Mouse (Mus musculus): ENCODE results near the gene Nectin1. TPM values are rescaled to one million over a fixed set of nuclear protein-coding genes. Genes with fewer than 3 reads are reported as not detected.
A peak's percentile ranks its signal among the peaks of the same experiment; 100 is the strongest.

Nectin1 gene
- total and polyA plus RNA-seq, 3 experiments = 3.9 to 6.2 TPM; not detected in 1

DNA sequence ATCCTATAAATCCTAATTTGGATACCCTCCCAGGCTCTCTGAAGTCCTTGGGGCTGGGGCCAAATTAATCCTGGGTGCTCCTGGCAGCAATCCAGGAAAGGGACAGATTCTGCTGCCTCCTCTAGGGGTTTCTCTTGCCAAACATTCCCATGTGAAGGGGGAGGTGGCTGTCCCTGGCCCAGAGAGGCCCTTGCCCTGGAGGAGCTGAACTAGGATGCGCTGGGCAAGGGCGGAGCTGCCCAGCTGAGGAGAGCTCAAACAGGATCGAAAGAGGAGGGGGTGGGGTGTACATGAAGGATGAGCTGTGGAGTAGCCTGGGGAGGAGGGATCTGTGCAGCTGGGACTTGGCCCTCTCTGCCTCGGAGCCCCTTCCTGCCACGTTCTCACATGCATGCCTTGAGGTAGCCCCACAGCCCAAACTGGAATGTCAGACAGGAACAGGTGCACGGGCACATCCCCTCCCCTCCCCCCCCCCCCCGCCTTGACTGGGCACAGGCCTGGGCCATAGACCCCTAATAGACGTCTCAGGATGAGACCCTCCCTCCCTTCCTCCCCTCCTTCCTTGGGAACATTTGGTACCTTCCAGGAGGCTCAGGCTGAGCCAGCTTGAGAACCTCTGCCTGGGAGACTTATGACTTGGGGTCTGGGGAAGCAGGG, 99.3 kb downstream of the Nectin1 start:
- Histone ChIP-seq H3K79me2 (ENCODE audit: control insufficient read depth, insufficient read depth, low read length, poor library complexity) (no peaks in the 10 kb centered on the region), H3K36me3 (ENCODE audit: control insufficient read depth in 1 of 2, insufficient read depth in 2 of 2, low read length in 2 of 2) (no peaks in the 10 kb centered on the region), H3K27me3 (ENCODE audit: control insufficient read depth in 1 of 2, insufficient read depth in 2 of 2, low read length in 2 of 2) (no peaks in the 10 kb centered on the region), H3K27ac (ENCODE audit: control insufficient read depth, low read depth, low read length) (no peak overlapping the region), H3K9me3 (replicated peaks; ENCODE audit: insufficient read depth, low read length) (no peaks in the 10 kb centered on the region), H3K9ac (ENCODE audit: control insufficient read depth, low read depth, low read length, poor library complexity, severe bottlenecking) (no peak overlapping the region), H3K4me1 (ENCODE audit: control insufficient read depth in 1 of 2, insufficient read depth in 2 of 2, low read length in 2 of 2) (no peaks in the 10 kb centered on the region), H3K4me3 (ENCODE audit: control insufficient read depth in 1 of 2, insufficient read depth in 1 of 2, low read depth in 2 of 2, low read length in 2 of 2) (no peak overlapping the region)
- DNase-seq (ENCODE audit: low read depth, low spot score) = no peak
- TF ChIP-seq POLR2A (IDR thresholded peaks at IDR 0.05; ENCODE audit: control insufficient read depth in 1 of 2, insufficient read depth in 1 of 2, low read depth in 1 of 2, low read length in 2 of 2, poor library complexity in 1 of 2) (no peak), BHLHE40 (IDR thresholded peaks at IDR 0.05; ENCODE audit: borderline replicate concordance, low read depth, low read length) (no peak), MYB (IDR thresholded peaks at IDR 0.05; ENCODE audit: low read depth, low read length) (no peak), CHD2 (IDR thresholded peaks at IDR 0.05; ENCODE audit: low read length) (no peak), TCF12 (IDR thresholded peaks at IDR 0.05; ENCODE audit: low read depth, low read length) (no peak), UBTF (IDR thresholded peaks at IDR 0.05; ENCODE audit: borderline replicate concordance, insufficient read depth, low read depth, low read length) (no peak), MAZ (IDR thresholded peaks at IDR 0.05; ENCODE audit: low read depth, low read length) (no peak)

DNA sequence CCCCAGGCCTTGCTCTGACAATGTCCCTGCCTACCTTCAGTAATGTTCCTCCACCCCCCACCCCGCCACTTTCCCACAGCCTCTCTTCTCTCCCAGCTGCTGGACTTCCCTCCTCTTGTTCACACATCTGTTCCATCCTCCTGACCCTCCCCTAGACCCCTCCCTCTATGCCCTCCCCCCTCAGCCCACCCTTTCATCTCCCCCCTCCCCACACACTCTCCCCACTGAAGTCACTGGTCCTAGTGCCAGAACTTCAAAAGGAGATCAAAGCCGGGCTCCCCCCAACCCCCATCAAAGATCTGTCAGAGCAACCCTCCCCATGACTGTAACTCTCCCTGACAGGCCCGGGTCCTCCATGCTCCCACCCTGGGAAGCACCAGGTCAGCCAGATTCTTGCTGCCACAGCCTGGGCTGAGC, 99.9 kb downstream of the Nectin1 start:
- Histone ChIP-seq H3K27ac (ENCODE audit: control insufficient read depth, low read depth, low read length) (no peak overlapping the region), H3K9me3 (replicated peaks; ENCODE audit: insufficient read depth, low read length) (no peaks in the 10 kb centered on the region), H3K27me3 (ENCODE audit: control insufficient read depth in 1 of 2, insufficient read depth in 2 of 2, low read length in 2 of 2) (no peaks in the 10 kb centered on the region), H3K4me3 (ENCODE audit: control insufficient read depth in 1 of 2, insufficient read depth in 1 of 2, low read depth in 2 of 2, low read length in 2 of 2) (no peak overlapping the region), H3K36me3 (ENCODE audit: control insufficient read depth in 1 of 2, insufficient read depth in 2 of 2, low read length in 2 of 2) (no peaks in the 10 kb centered on the region), H3K4me1 (ENCODE audit: control insufficient read depth in 1 of 2, insufficient read depth in 2 of 2, low read length in 2 of 2) (no peaks in the 10 kb centered on the region), H3K9ac (ENCODE audit: control insufficient read depth, low read depth, low read length, poor library complexity, severe bottlenecking) (no peak overlapping the region), H3K79me2 (ENCODE audit: control insufficient read depth, insufficient read depth, low read length, poor library complexity) (no peaks in the 10 kb centered on the region)
- DNase-seq (ENCODE audit: low read depth, low spot score) = no peak
- TF ChIP-seq MEF2A (IDR thresholded peaks at IDR 0.05; ENCODE audit: extremely low read depth, insufficient replicate concordance, low read depth, low read length, poor library complexity, severe bottlenecking) = no peak
- no peak for TF ChIP-seq MYB (IDR thresholded peaks at IDR 0.05; ENCODE audit: low read depth, low read length)
- TF ChIP-seq RCOR1 (IDR thresholded peaks at IDR 0.05; ENCODE audit: low read depth, low read length) = no peak
- no peak for TF ChIP-seq HCFC1 (IDR thresholded peaks at IDR 0.05; ENCODE audit: low read depth, low read length)

DNA sequence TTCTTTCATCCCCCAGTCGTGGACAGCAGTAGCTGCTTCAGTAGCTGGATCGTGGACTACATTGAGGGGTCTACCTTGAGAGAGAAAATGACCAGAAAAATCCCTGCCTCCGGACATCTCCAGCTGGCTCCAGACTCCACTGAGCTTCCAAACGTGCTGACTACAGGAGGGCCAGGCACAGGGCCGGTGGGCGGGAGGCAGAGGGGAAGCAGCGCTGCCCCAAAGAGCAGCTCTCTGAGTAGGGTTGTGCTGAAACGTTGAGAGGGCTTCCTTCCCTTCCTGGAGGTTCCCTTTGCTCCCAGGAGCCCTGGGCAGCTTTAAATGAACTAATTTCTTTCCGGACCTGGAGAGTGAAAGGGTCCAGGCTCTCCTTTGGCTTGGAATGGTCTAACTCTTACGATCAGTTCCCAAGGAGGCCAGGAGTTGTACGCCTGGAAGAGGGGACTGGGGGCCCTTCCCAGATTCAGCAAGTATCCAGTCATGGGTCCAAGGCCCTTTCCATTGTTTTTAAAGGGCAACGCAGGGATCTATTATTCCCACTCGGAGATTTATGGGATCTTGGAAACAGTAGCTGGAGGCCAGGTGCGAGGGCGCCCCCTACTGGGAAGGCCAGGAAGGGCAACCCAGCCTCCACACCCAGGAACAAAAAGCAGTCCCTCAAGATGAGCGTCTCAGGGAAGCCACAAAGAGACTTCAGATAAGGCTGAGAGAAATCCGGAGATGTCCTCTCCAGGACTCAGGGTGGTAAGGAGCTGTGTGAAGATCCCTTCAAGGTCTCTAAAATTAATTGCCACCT, 102.1 kb downstream of the Nectin1 start:
- Histone ChIP-seq H3K9me3 (replicated peaks; ENCODE audit: insufficient read depth, low read length) (no peaks in the 10 kb centered on the region), H3K27me3 (ENCODE audit: control insufficient read depth in 1 of 2, insufficient read depth in 2 of 2, low read length in 2 of 2) (no peaks in the 10 kb centered on the region), H3K4me1 (ENCODE audit: control insufficient read depth in 1 of 2, insufficient read depth in 2 of 2, low read length in 2 of 2) (no peaks in the 10 kb centered on the region), H3K36me3 (ENCODE audit: control insufficient read depth in 1 of 2, insufficient read depth in 2 of 2, low read length in 2 of 2) (no peaks in the 10 kb centered on the region), H3K79me2 (ENCODE audit: control insufficient read depth, insufficient read depth, low read length, poor library complexity) (no peaks in the 10 kb centered on the region), H3K4me3 (ENCODE audit: control insufficient read depth in 1 of 2, insufficient read depth in 1 of 2, low read depth in 2 of 2, low read length in 2 of 2) (no peak overlapping the region), H3K9ac (ENCODE audit: control insufficient read depth, low read depth, low read length, poor library complexity, severe bottlenecking) (no peak overlapping the region), H3K27ac (ENCODE audit: control insufficient read depth, low read depth, low read length) (no peak overlapping the region)
- TF ChIP-seq CTCF (IDR thresholded peaks at IDR 0.05 in 2 of 3, conservative IDR thresholded peaks at IDR 0.05 in 1 of 3; ENCODE audit: control insufficient read depth in 1 of 3, insufficient read depth in 1 of 3, low read depth in 2 of 3, low read length in 3 of 3, poor library complexity in 1 of 3, severe bottlenecking in 1 of 3) (peak; percentile 53 to 76 (median 70)), RCOR1 (IDR thresholded peaks at IDR 0.05; ENCODE audit: low read depth, low read length) (no peak), UBTF (IDR thresholded peaks at IDR 0.05; ENCODE audit: borderline replicate concordance, insufficient read depth, low read depth, low read length) (no peak), MYB (IDR thresholded peaks at IDR 0.05; ENCODE audit: low read depth, low read length) (no peak), MEF2A (IDR thresholded peaks at IDR 0.05; ENCODE audit: extremely low read depth, insufficient replicate concordance, low read depth, low read length, poor library complexity, severe bottlenecking) (no peak), MAZ (IDR thresholded peaks at IDR 0.05; ENCODE audit: low read depth, low read length) (no peak), ZC3H11A (IDR thresholded peaks at IDR 0.05; ENCODE audit: low read depth, low read length) (peak; percentile 15; the same call in 1 of the 2 replicates), SMC3 (IDR thresholded peaks at IDR 0.05; ENCODE audit: low read depth, low read length) (peak; percentile 43), ZMIZ1 (IDR thresholded peaks at IDR 0.05; ENCODE audit: low read depth, low read length) (no peak), RAD21 (IDR thresholded peaks at IDR 0.05; ENCODE audit: low read depth, low read length) (peak; percentile 37), SIN3A (IDR thresholded peaks at IDR 0.05; ENCODE audit: low read length) (no peak)
- DNase-seq (ENCODE audit: low read depth, low spot score) = peak; percentile 4
